Mouse (Mus musculus): ENCODE measurements at regions not wholly inside any gene's neighbourhood (a gene's known extent, or its start where the extent isn't known, plus 50 kb on each side); places are given as distances from the start of the nearest gene placed in this dataset.
"Not testable (repeated sequence)": the region's sequence is repeated elsewhere in the genome, so short reads cannot be mapped to it uniquely, and the experiment has no call there.

GRCm38 (mm10) chr17:50346451-50347192 is 53.2 kb upstream of the Dazl start:
- no peak for DNase-seq (ENCODE audit: low spot score)

DNA sequence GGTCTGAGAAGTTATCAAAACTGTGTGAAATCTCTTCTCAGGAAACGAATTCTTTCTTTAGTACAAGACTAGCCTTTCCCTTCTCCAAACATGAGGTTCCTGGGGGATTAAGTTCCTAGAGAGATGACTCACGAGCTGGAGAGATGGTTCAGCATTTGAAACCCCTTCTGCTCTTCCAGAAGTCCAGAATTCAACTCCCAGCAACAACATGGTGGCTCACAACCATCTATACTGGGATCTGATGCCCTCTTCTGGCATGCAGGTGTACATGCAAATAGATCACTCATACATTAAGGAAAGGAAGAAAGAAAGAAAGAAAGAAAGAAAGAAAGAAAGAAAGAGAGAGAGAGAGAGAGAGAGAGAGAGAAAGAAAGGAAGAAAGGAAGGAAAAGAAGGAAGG is 60.4 kb upstream of the Dazl start:
- DNase-seq (ENCODE audit: low spot score) = not testable (repeated sequence)

GRCm38 (mm10) chr17:50354357-50354756 is 60.9 kb upstream of the Dazl start:
- DNase-seq (ENCODE audit: low spot score) = no peak

DNA sequence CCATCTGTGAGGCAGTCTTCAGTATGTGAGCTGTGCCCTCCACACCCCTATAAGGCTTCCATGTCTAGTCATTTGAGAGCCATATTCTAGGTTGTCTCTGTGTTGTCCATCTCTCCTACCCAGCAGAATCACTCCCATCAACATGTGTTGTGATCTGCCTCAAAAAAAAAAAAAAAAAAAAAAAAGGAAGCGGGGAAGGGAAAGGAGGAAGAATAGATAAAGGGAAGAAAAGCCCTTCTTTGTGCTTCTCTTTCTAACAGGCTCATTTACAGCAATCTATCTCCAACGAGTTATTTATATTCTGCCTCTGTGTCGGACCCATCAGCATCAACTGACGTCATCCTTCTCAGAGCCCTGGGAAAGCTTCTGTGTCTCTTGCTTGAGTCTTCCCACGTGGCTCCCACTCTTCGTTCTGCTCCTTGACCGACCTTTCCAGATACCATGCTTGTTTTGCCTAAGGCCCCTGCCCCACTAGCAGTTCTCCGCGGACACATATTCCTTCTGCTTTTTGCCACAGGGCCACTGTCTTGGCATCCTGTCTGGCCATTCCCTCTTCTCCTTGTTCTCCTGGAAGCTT is 68.3 kb upstream of the Dazl start:
- DNase-seq (ENCODE audit: low spot score) = no peak

- no peak for DNase-seq (ENCODE audit: low spot score)
These were observed 72.0 kb upstream of the Dazl start for GRCm38 (mm10) chr17:50365396-50365795.

DNA sequence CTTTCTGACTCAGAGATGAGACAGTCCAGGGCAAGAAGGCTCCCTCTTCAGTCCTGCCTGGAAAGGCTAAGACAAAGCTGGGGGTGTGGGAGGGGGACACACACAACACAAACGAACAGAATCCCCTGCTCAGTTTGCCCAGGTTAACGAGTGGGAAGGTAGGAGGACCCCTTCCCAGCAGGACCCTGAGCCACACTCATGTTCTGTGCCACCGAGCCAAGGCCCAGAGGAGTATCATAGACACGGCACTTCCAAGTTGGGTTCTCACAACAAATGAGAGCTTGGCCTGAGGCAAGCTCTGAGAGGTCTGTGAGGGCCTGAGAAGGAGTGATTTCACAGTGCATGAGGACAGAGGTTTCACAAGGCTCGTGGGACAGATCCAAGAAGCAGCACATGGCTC is 72.7 kb upstream of the Dazl start:
- no peak for DNase-seq (ENCODE audit: low spot score)

- DNase-seq (ENCODE audit: low spot score) = no peak
These were observed 75.9 kb upstream of the Dazl start for GRCm38 (mm10) chr17:50369216-50369875.

GRCm38 (mm10) chr17:50370484-50370883 is 77.0 kb upstream of the Dazl start:
- no peak for DNase-seq (ENCODE audit: low spot score)

- no peak for DNase-seq (ENCODE audit: low spot score)
These were observed 80.2 kb upstream of the Dazl start for GRCm38 (mm10) chr17:50373496-50374141.

GRCm38 (mm10) chr17:50375465-50375864 is 82.0 kb upstream of the Dazl start:
- DNase-seq (ENCODE audit: low spot score) = no peak

DNA sequence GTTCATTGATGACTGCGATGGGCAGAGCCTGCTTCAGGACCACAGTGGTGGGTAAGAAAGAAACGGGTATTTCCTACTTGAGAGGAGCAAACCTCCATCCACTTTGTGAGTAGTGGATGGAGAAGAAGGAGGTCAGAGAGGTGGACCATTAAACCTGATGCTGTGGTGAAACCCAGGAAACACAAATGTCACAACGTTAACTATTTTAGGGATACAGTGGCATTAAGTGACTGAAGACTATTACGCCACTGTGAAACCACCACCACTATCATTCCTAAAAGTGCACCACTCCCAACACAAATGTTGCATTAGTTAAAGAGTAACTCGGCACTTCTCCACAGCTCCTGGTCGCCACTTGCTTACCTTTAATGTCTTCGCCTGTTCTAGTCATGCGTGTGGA is 83.3 kb upstream of the Dazl start:
- no peak for DNase-seq (ENCODE audit: low spot score)

- no peak for DNase-seq (ENCODE audit: low spot score)
These were observed 84.8 kb upstream of the Dazl start for GRCm38 (mm10) chr17:50378141-50378727.

DNA sequence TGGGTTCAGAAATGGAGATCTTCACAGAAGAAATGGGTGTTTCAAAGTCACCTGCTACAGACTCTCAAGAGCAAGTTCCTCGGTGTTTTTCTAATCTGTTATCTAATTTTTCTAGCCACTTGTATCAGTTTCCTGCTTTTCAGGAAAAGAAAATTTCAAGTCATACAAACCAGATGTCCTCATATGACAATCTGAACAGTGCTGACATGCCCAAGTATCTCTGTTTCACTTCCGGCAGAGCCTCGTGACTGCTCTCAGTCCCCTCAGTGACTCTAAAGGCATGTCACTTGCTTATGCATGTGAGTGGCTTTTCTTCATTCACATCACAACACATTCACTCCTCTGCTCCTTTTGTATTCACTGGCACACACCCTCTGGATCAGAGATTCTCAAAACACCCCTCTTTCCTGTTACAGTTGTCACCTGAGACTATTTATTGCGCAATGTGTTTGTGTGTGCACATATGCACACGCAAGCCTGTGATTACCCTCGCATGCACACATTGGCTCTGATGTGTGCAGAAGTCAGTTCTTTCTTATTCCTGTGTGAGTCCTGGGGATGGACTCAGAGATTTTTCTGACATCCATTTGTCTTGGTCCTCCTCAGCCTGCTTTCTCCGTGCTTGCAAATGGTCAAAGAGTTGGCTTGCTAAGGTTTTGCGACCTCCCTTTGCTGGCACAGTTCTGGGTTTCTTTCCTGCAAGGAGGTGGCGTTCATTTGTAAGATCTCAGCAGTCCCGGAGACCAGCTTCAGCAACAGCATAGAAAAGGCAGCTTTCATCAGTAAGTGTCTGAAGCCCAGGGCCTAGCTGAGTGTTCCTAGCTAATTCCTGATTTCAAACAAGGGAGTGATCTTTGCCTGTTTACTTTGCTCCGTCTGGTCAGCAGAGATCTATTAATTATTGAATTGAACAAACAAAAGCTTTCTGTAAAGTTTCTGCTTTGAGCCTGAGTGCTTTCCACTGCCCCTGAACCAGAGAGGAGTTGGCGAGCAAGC is 95.6 kb upstream of the Dazl start:
- DNase-seq (ENCODE audit: low spot score) = no peak

GRCm38 (mm10) chr17:50390151-50390550 is 96.7 kb upstream of the Dazl start:
- DNase-seq (ENCODE audit: low spot score) = no peak

DNA sequence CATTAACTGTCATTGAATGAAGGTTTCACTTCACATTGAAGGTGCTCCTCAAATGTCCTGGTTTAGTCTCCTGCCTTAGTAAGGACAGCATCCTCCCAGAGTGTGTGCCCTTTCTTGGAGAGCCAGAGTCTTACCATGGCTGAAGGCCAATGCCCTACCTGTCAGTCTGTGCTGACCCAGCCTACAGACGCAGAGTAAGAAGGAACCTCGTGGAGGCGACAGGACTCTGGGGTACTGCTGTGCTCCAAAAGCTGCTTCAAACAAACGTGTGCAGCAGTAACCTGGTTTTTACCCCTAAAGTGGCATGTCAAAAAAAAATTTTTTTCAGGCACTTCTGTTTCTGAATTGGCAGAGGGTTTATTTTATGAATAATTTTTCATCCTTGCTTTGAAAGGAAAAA is 97.8 kb upstream of the Dazl start:
- no peak for DNase-seq (ENCODE audit: low spot score)

DNA sequence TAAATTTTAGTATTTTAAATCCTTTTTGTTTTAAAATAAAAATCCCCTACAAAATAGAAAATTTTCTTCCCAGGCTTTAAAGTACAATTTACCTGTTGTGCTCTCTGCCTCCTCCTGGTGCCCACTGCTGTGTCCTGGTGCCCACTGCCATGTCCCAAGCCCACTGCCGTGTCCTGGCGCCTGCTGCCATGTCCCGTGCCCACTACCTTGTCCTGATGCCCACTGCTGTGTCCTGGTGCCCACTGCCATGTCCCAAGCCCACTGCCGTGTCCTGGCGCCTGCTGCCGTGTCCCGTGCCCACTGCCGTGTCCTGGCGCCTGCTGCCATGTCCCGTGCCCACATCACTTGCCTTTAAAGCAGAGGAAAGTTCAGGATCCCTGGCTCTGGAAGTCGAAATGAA is 98.6 kb upstream of the Dazl start:
- no peak for DNase-seq (ENCODE audit: low spot score)

- no peak for DNase-seq (ENCODE audit: low spot score)
These were observed 99.0 kb upstream of the Dazl start for GRCm38 (mm10) chr17:50392428-50392827.

DNA sequence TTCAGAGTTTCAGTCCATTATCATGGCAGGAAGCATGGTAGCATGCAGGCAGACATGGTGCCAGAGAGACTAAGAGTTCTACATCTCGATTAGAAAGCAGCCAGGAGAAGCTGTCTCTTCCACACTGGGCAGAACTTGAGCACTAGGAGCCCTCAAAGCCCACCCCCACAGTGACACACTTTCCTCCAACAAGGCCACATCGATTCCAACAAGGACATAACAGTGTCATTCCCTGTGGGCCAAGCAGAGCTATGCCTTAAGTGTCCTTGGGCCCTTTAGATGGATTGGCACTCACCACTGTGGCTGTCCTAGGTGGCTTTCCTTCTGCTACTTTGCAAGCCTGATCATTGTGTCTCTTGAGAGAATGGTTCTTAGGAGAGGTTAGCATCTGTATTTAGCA is 99.5 kb upstream of the Dazl start:
- no peak for DNase-seq (ENCODE audit: low spot score)

GRCm38 (mm10) chr17:50393698-50394097 is 100.3 kb upstream of the Dazl start:
- no peak for DNase-seq (ENCODE audit: low spot score)

- no peak for DNase-seq (ENCODE audit: low spot score)
These were observed 101.4 kb upstream of the Dazl start for GRCm38 (mm10) chr17:50394801-50395200.

DNA sequence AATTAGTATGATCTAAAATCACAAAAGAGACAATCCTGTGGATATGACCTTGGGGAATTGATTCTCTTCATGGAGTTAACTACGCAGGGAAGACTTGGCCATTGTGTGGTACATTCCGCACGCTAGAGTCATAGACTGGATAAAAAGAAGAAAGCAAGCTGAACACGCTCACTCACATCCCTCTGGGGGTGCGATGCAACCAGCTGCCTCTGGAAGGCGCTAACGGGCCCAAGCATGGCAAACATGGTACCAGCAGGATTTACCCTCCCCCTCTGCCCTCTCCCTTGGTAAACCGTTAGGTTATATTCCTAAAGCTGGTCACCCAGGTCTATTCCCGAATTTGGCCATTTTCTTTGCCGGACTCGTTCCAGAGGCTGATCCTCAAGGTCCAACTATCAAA is 102.2 kb upstream of the Dazl start:
- DNase-seq (ENCODE audit: low spot score) = no peak
